Mouse (Mus musculus): Measurements from ENCODE around the gene Jam2.

Jam2 gene

DNA sequence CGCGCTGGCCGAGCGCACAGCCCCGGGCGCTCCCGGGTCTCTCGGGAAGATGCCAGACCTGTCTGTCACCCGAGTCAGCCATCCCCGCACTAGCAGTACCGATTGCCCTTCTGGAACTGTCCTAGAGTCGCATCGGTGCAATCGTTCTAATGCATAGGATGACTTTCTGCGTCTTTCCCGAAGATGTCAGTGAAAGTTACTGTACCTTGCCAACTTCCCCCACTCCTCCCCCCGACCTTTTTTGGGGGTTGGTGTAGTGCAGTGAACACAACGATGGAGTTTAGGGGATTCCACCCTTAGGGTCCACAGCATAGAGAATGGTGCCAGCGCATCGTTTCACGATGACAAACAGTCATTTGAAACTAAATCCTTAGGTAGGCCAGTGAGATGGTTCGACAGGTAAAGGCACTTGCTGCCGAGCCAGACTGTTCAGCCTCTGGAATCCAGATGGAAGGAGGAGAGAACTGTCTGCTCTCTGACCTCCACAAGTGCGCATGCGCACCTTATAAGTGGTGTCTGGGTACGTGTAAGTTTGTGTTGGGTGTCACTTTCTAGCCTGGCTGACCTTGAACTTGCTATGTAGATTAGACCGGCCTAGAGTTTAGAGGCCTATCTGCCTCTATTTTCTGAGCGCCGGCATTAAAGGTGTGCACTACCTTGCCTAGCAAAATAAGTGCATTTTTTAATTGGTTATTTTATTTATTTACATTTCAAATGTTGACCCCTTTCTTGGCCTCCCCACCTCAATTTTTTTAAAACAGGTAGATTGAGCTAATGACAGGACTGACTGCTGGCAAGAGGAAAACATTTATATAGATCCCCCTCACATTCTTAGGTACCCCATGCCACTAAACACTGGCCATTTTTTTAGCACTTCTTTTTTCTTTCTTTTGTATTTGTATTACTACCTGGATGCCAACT, 62.2 kb downstream of the Jam2 start:
- peak; percentile 33 to 38 for DNase-seq (ENCODE audit: low spot score in 2 of 2)

DNA sequence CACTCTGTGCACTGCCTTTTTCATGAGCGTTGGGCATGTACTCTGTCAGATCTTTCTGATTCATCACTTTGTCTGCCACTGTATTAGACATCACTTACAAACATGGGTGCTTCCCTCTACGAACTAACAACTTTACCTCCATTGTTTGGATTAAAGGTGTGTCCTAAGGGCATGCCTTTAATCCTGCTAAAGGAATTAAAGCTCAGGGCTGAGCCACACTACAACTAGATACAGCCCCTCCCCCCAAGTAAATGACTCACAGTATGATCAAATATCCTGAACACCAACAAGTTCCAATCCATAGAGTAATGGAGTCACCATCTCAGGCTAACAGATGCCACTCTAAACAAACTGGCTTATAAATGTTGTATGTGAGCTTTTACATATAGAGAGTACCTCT, 64.7 kb downstream of the Jam2 start:
- no peak for DNase-seq (ENCODE audit: low spot score in 2 of 2)

DNA sequence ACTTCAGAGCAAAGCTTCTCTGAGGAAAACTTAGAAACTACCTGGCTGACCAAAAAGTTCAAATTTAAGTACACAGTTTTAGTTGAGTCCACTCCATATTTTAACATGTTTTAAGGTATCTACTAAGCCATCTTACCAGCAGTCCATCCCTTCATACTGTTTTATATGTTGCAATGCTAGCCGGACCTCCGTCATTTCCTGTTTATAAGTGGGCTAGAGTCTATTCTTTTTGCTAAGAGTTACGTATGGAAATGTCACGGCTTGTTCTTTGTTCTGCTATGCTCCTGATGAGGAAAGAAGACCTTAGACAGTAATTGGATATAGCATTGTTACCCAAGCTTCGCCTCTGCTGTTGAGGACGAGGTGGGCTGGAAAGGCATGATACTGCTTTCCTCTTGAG, 79.6 kb downstream of the Jam2 start:
- DNase-seq (ENCODE audit: low spot score in 2 of 2): no peak

DNA sequence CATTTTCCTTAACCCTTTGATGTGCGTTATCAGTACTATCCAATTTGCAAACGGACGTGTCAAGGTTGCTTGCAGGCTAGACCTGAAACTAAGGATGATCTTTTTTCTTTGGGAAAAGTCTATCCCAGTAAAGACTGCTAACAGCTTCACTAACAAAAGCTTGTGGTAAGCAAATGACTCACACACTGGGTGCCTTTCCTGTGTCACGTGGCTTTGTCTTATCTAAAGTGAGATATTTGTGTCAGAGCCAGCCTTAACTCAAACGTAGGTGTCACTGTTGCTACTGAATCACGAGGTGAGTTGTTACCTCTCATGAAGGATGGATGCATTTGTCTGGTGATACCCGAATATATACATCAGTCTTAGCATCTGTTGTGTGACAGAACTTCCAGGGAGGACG, 90.7 kb downstream of the Jam2 start:
- DNase-seq (ENCODE audit: low spot score in 2 of 2): no peak

DNA sequence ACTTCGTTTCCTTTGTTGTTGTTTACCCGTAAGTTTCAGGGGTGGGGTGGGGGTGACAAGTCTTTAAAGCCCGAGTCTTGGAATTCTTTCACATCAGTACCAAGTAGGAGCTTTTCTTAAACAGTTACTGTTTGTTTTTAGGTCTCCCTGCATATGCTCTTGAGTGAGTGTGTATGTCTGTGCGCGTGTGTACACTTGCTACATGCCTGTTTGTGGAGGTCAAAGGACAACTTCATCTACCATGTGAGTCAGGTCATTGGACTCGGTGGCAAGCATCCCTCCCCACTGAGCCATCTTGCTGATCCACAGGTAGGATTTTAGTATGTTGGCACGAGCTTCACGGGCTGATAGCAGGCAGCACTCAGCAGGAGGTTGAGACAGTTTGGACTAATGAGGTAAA, 99.9 kb downstream of the Jam2 start:
- DNase-seq (ENCODE audit: low spot score in 2 of 2): no peak

DNA sequence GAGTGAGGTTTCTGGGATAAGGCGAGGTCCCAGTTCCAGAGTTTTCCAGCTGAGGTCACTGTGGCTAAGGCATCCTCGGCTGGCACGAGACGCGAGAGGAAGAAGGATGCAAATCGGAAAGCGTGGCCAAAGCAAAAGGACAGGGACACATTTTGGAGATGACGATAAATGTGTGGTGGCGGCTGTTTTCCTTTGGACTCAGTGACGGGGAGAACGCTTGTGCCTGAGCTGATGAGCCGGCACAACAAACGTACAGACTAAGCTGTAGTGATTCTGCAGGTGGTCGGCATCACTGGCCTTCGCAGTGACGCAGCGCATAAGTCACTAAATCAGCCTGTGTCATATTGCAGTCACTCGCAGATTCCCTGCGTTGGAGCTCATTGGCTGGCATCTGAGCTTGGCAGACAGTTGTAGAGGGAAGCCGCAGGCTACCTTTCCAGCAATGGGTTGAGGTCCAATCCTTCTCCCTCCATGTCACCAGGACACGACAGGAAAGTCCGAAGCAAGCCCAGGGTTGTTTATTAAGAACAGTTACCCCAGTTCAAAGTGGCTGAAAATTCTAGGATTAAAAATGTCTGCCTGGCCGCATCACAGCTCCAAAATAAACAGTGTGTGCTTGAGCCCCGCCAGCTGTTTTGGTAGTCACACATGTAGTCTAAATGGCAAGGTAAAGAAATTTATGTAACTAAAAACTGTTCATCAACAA, 101.2 kb downstream of the Jam2 start:
- no peak for DNase-seq (ENCODE audit: low spot score in 2 of 2)
